Mouse (Mus musculus): ENCODE data around the gene Kdm2a.

DNA sequence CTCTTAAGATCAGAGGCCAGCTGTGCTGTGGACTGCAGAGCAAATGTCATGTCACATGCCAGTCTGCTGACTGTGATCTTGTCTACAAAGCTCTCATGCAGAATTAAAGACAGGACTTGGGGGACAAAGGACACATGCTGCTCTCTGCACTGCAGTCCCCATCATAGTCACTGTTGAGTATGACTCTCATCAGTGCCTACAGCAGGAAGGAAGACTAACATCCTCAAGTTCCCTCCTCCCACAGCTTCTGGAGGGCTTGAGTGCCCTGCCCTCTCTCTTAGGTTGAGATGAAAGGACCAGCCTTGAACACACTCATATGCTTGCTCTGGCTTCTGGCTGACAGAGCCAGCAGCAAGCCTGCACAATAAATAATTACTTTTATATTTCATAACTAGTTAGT, 19.6 kb upstream of the Kdm2a start:
- TF ChIP-seq TAL1 (IDR thresholded peaks at IDR 0.05; ENCODE audit: low read length) (no peak), GATA1 (IDR thresholded peaks at IDR 0.05; ENCODE audit: low read length) (no peak)
